Mouse (Mus musculus): Measurements from ENCODE around the gene Dnajb14.
"Not testable (repeated sequence)": the region's sequence is repeated elsewhere in the genome, so short reads cannot be mapped to it uniquely, and the experiment has no call there.

The Dnajb14 gene

GRCm38 (mm10) chr3:137867437-137868093 is at the start of gene Dnajb14:
Gene Dnajb14, plus strand, starts transcription at chr3:137867675.
- DNase-seq: peak; percentile 41 to 56

DNA sequence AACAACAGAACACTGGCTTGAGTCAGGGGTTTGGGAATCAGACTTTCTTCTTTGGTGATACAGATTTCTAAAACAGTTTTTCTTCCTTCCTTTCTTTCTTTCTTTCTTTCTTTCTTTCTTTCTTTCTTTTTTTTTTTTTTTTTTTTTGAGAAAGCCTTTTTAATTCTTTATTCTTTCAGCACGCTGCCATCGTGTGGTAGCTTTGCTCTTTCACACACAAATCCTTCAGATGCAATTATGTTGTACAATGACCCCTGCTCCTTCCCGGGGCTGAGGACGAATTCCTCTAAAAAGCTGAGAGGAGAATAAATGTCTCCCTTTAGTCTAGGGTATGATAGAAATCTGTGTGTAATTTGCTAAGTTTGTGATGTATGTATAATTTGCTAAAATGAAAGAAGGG is 48.8 kb upstream of the Dnajb14 start:
- DNase-seq: peak in 1 of 2 experiments; percentile 10

GRCm38 (mm10) chr3:137820688-137821467 is 46.6 kb upstream of the Dnajb14 start:
- DNase-seq: no peak

DNA sequence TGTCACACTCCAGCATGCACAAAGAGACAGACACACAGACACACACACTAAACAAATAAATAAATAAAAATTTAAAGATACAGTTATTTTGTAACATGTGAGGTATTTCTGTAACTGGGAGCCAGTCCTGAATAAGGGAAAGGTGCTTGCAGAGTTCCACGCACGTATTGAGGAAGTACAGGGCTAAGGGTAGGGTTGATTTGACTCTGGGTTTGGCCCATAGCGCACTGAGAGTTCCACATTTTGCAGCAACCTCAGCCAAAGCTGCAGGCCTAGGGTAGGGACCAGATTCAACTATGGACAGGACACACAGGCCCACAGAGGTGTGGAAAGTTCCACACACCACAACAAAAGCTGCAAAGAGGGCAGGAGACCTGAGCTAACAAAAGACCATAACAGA is 44.2 kb upstream of the Dnajb14 start:
- no peak for DNase-seq

- DNase-seq: no peak
These were observed 39.8 kb upstream of the Dnajb14 start for GRCm38 (mm10) chr3:137827678-137828077.

DNA sequence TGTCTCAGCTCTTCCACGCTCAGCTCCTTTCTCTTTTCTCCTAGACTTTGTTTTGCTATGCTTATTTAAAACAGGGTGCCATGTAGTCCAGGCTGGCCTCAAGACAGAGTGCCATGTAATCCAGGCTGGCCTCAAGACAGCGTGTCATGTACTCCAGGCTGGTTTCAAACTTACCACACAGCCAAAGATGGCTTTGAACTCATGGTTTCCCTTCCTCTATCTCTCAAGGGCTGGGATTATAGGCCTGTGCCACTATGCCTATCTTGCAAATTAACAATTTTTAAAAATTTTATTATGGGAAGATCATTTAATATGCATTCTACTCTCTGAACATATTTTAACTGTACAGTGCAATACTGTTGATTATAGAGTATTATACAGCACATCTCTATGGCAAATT is 36.3 kb upstream of the Dnajb14 start:
- DNase-seq: no peak

GRCm38 (mm10) chr3:137833128-137833527 is 34.3 kb upstream of the Dnajb14 start:
- no peak for DNase-seq

DNA sequence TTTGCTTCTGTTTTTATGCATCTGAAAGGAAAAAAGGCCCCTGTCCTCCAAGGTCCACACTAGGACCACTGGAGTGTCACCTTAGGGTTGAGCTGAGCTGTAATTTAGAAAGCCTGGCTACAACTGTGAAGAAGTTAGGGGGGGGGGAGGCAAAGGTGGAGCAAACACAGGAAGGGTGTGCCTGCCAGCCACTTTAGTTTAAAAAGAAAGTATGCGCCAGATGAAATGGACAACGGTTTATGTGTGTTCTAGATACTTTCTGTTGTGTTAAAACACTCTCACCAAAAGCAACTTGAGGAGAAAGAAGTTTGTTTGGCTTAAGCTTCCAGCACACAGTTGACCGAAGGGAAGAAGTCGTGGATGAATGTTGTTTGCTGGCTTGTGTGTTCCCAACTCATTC is 33.8 kb upstream of the Dnajb14 start:
- DNase-seq: no peak

DNA sequence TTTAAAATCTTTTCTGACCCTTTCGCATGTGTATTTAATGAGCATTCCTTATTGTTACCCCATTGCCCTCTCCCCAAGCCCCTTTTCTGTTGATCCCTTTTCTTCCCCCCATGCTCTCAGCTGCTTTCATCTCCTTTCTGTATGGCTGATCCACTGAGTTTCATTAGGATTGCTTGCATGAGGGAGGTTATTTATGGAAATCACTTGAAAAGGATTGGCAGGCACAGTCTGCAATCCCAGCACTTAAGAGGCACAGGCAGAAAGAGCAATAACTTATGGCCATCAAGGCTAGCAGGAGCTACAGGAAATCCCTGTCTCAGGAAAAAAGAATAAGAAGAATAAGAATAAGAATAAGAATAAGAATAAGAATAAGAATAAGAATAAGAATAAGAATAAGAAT is 30.9 kb upstream of the Dnajb14 start:
- no peak for DNase-seq

- DNase-seq: no peak
These were observed 29.3 kb upstream of the Dnajb14 start for GRCm38 (mm10) chr3:137838160-137838559.

- DNase-seq: no peak
These were observed 24.5 kb upstream of the Dnajb14 start for GRCm38 (mm10) chr3:137842944-137843343.

DNA sequence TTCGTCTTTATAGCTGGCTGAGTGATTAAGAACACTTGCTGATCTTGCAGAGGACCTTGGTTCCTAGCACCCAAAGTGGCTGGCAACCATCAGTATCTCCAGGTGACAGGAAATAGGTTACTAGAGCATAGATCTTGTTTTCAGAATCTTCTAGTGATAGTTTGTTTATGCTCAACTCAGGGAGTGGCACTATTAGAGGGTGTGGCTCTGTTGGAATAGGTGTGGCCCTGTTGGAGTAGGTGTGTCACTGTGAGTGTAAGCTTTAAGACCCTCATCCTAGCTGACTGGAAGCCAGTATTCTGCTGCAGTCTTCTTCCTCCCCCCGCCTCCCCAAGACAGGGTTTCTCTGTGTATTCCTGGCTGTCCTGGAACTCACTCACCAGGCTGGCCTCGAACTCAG is 23.2 kb upstream of the Dnajb14 start:
- DNase-seq: no peak

DNA sequence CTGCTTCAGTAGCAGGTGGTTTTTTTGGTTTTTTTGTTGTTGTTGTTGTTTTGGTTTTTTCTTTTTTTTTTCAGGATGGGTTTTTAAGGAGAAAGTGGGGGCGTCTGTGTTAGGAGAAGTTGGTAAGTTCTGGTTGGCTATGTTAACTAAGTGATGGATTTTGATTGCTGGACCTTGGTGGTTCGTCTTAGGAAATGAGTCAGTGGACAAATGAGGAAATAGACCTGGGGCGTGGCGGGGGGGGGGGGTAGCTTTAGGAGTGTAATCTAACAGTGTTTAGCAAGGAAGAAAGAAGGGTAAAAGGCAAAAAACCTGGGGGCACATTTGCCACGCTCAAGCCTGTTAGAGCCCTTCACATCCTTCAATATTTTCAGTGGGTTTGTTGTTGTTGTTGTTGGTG is 20.9 kb upstream of the Dnajb14 start:
- no peak for DNase-seq

DNA sequence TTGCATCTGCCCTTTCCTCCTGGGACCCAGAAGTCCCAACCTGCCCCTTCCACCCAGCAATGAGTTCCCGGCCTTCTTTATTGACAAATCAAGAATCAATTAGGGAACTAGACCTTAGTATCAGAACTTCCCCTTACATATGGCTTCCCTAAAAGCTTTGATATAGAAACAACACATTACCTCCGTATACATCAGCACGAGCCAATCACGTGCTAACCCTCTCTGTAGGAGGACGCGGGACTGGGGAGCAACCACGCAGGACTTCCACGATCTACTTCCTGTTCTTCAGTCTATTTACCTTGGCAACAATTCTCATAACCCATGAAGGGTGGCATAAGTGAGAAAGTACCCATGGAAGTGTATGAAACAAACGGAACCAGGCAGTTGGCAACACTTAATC is 19.1 kb upstream of the Dnajb14 start:
- no peak for DNase-seq

DNA sequence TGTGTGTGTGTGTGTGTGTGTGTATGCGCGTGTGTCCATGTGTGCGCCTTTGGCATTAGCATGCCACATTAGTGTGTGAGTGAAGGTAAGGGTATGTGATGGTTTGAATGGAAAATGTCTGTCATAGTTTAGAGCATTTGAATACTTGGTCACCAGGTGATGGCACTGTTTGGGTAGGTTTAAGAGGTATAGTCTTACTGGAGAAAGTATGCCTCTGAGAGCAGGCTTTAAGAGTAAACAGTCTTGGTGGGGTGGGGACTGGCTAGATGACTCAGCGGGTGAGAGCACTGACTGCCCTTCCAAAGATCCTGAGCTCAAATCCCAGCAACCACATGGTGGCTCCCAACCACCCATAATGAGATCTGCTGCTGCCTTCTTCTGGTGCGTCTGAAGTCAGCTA is 17.8 kb upstream of the Dnajb14 start:
- no peak for DNase-seq

GRCm38 (mm10) chr3:137851196-137851595 is 16.3 kb upstream of the Dnajb14 start:
- DNase-seq: no peak

DNA sequence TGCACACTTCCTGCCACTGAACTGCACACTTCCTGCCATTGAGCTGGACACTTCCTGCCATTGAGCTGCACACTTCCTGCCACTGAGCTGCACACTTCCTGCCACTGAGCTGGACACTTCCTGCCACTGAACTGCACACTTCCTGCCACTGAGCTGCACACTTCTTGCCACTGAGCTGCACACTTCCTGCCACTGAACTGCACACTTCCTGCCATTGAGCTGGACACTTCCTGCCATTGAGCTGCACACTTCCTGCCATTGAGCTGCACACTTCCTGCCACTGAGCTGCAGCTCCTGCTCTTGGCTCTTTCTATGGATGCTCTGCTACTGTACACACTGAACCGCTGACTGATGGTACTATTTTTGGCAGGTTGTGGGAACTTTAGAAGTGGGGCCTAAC is 14.5 kb upstream of the Dnajb14 start:
- not testable (repeated sequence) for DNase-seq

GRCm38 (mm10) chr3:137855328-137855727 is 12.1 kb upstream of the Dnajb14 start:
- no peak for DNase-seq

DNA sequence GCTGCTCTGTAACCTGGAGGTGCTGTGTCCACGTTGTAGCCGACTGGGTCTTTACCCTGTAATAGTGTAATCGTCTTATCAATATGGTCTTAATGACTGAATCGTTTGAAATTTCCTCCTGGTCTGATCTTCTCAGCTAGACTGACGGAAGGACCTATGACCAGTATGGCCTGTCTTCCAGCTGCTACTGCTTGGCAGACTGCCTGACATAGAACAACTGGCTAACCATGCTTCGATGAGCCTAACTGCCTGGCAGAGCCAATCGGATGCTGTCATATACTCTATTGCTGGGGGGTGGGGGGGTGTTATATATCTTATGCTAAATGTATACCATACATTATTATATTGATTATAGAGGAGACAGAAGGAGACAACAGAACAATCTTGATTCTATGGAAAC is 11.4 kb upstream of the Dnajb14 start:
- DNase-seq: no peak

- DNase-seq: no peak
These were observed 6.9 kb upstream of the Dnajb14 start for GRCm38 (mm10) chr3:137860394-137861170.

GRCm38 (mm10) chr3:137861436-137861835 is 6.0 kb upstream of the Dnajb14 start:
- DNase-seq: no peak

GRCm38 (mm10) chr3:137862600-137862999 is 4.9 kb upstream of the Dnajb14 start:
- DNase-seq: no peak

- DNase-seq: no peak
These were observed 3.9 kb upstream of the Dnajb14 start for GRCm38 (mm10) chr3:137863330-137864123.

Data from kidney, adult 8-10 months (tissue).